Mouse (Mus musculus) ES-CJ7 (cell line): ENCODE results near the gene Sema3f.
A peak's percentile ranks its signal among the peaks of the same experiment; 100 is the strongest.

ENCODE experiments used
- DNase-seq: peaks from one replicate; pipeline ENCODE4 v3.0.0; 2011; ENCODE audit warnings: low read depth, low spot score

Sema3f gene

DNA sequence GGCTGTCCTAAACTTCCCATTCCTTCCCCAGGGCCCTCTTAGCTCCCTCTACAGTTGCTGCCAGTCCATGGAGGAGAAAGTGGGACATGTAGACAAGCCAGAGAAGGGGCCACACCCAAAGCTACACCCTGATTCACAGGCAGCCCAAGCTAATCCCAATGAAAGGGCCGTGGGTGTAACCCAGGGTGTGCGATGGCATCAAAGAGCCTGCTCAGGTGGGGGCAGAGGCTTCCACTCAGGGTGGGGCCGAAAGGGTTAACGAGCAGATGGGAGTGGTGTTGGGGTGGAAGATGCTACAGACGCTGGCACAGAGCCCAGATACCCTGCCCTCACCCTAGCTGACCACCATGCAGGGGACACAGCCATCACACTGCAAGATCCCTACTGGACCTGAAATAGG is 17.5 kb downstream of the Sema3f start:
- DNase-seq, result no peak

GRCm38 (mm10) chr9:107690391-107690790 is 19.9 kb downstream of the Sema3f start:
- DNase-seq, result no peak

- no peak for DNase-seq
Observed at GRCm38 (mm10) chr9:107688939-107689338, 21.3 kb downstream of the Sema3f start.

DNA sequence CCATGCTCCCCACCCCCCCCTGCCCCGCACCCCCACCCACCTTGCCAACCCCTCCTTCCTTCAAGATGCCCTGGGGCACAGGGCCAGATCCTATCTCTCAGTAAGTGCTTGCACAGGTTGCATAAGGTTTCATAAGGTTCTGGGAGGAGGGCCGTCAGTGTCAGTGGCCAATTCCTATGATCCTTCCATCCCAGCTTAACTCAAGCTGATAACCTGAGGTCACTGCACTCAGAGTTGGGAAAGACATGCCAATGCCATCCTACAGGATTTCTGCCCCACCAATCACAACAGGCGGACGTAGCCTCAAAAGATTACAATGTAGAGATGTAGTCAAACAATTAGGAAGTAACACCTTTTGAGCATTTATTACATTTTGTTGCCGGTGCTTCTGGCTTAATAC is 21.9 kb downstream of the Sema3f start:
- no peak for DNase-seq

DNA sequence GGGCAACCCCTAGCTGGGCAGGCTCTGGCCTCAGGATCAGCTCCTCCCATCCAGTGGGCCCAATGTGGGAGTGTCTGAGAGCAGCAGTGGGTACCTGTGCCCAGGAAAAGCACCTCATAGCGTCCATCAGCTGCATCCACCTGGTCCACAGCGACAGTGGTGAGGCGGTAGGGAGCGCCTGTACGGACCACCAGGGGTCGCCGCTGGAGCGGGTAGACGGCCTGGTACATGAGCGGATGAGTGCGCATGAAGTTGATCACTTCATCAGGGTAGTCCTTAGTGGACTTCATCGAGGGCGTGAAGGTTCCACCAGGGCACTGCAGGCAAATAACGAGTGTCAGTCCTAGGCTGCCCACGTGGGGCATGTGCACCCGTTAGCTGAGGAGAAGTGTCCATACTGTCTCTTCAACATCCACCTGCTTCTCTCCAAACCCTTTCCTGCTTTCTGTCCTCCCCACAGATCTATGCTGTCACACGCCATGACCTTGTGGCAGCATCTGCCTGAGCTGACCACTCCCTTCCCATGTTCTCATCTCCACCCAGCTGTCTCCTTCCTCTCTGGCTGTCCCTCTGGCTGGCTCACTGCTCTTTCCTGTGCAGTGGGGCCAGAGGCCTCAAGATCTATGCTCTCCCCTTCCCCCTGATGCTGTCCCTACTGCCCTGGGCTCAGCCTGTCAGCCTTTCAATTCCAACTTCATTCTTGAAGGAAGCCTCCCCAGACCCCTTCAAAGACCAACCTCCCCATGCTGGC is 24.9 kb downstream of the Sema3f start:
- peak; percentile 67 for DNase-seq

GRCm38 (mm10) chr9:107682405-107682804 is 27.9 kb downstream of the Sema3f start:
- no peak for DNase-seq

DNA sequence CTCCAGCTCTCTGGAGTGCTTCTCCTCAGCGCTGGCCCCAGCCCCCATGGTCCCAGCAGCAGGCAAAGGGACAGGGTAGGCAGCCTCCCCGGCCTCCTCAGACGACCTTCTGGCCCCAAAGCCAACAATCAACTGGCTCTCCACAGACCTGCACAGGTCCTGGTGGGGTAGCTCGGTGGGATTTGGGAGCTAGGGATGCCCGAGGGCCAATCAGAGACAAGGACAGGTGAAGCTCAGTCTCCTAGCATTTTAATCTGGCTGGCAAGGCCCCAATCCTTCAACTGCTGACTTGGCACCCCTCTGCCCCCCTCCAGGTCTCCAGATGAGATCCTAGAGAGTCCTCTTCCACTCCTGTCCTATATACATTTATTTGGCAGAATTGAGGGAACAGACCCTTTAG is 30.8 kb downstream of the Sema3f start, which contains the start of gene Gnat1:
Gene Gnat1 (minus strand): TSS at position 212 of the 400 bp plus-strand sequence.
- DNase-seq, result no peak

- DNase-seq, result no peak
Observed at GRCm38 (mm10) chr9:107678861-107679260, 31.4 kb downstream of the Sema3f start.

- peak; percentile 89 for DNase-seq
Observed at GRCm38 (mm10) chr9:107677819-107678526, 32.3 kb downstream of the Sema3f start.

- peak; percentile 91 for DNase-seq
Observed at GRCm38 (mm10) chr9:107677091-107677784, 33.0 kb downstream of the Sema3f start.

- no peak for DNase-seq
Observed at GRCm38 (mm10) chr9:107676302-107676701, 34.0 kb downstream of the Sema3f start.

- peak; percentile 82 for DNase-seq
Observed at GRCm38 (mm10) chr9:107675671-107676301, 34.5 kb downstream of the Sema3f start.

- no peak for DNase-seq
Observed at GRCm38 (mm10) chr9:107674609-107675429, 35.5 kb downstream of the Sema3f start.

- DNase-seq, result no peak
Observed at GRCm38 (mm10) chr9:107670259-107670658, 40.0 kb downstream of the Sema3f start.

DNA sequence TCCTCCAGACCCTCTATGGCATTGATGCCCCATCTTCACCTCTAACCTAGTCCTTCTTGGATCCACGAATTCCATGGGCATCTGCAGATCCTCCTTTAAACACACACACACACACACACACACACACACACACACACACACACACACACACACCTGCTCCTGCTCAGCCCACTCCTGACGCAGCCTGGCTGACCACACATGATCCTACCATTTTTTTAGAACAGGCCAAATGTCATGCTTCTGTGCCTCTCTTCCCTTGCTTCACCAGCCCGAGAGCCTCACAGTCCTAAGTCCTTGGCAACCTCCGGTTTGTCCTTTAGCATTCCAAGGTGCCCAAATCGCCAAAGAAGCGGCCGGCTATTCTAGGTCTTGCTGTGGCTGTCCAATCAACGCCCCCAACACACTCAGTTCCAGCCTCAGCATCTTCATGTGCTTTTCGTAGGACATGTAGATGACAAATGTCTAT is 40.8 kb downstream of the Sema3f start, which contains the start of gene Slc38a3:
Gene Slc38a3 (minus strand): TSS at position 51 of the 466 bp plus-strand sequence.
- no peak for DNase-seq

- no peak for DNase-seq
Observed at GRCm38 (mm10) chr9:107668916-107669315, 41.4 kb downstream of the Sema3f start.

GRCm38 (mm10) chr9:107668011-107668410 is 42.3 kb downstream of the Sema3f start:
- no peak for DNase-seq

GRCm38 (mm10) chr9:107667219-107667618 is 43.1 kb downstream of the Sema3f start:
- peak; percentile 63 for DNase-seq

DNA sequence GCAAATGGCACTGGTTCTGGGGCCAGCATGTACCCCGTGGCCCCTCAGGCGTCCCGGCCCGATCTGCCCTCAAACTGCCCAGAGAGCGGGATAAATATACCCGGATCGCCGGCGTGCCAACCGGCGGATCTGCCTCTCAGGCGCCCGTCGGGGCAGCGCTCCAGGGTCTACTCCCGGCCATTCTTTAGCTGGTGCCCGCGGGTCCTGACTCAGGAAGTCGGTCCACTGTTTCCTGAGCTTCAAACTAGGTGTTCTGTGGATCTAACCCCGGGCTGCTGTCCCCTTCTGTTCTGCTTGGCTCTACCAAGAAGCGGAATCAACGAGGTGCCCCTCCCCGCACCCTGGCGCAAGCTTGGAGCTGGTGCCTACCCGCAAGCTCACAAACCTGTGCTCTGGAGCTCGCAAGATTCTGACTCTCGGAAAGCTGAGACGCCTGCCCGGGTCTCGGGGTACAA is 43.5 kb downstream of the Sema3f start:
- no peak for DNase-seq

DNA sequence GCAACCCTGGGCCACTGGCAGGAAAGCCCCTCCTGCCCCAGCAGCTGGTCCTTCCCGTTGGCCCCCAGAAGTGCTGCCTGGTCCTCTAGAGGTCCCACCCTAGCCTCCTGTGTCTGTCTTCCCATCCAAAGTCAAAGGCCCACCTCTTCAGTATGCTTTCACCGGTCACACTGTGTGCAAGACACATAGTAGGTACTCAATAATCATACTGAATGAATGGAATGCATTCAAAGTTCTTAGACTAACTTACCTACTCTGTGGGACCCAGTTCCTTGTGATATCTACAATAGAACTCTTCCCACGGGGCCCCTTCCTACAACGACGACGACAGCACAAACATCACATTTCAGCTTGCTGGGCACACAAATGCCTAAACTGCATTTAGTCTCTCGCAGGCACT is 45.0 kb downstream of the Sema3f start:
- DNase-seq, result no peak

- DNase-seq, result no peak
Observed at GRCm38 (mm10) chr9:107663525-107663924, 46.8 kb downstream of the Sema3f start.
